Mouse (Mus musculus) lung, adult 2 months (tissue): ENCODE measurements around the gene Gm15737.

Experiments
- CTCF ChIP-seq: fragments of 200-500 bp; IDR thresholded peaks from 2 replicates; pipeline ENCODE4 v1.5.1; 2011; ENCODE audit warnings: mild to moderate bottlenecking, low read length, control low read depth; ENCODE audit not compliant: insufficient read depth
- POLR2A ChIP-seq: fragments of 200-500 bp; IDR thresholded peaks from 2 replicates; pipeline ENCODE4 v1.6.1; 2011; ENCODE audit warnings: low read depth, mild to moderate bottlenecking, control low read depth, low read length, borderline replicate concordance; ENCODE audit errors: extremely low read depth

DNA sequence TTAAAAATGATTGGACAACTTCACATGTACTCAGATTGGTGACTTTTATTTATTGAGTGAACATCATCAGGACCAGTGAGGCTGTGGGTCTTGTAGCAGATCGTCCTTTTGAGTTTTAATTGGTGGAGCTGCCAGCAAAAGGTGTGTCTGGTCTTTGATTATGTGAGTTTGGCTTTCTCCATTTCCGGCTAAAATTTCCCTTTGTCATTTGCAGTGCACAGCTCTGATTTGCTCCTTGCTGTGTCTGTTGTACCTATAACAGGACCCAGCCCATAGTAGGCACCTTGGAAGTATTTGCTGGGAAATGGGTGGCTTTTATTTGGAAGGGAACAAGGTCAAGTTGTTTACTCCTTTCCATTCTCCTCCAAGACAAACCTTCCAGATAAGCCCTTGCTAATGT is 25.7 kb upstream of the Gm15737 start:
- no peak for TF ChIP-seq CTCF
- no peak for TF ChIP-seq POLR2A
